11 mouse cellular contexts compared by ENCODE assay signal in genomic region chr4:32246801-32247200, GRCm38 (mm10). TPM values are rescaled to one million over a fixed set of nuclear protein-coding genes. Genes with fewer than 3 reads are reported as not detected.
DNase-seq lines count a peak whose midpoint lies in the region; ATAC-seq and TF ChIP-seq lines count a peak whose summit lies in the region.
"Had no signal": no experiment of that assay in that cellular context is flagged by ENCODE, and none has a peak within 500 bp of the region (broad histone marks: within the 10 kb centered on the region; RNA-seq: fewer than 3 reads in every experiment).

No protein-coding gene starts in this region.

- H3K9me3 ChIP-seq in midbrain, embryonic 10.5 days (replicated peaks), result no peaks in the 10 kb centered on the region
- H3K9me3 ChIP-seq in midbrain, postnatal 0 days (ENCODE audit: low read length), result no peaks in the 10 kb centered on the region
- H3K9me3 ChIP-seq: hindbrain, embryonic 12.5 days; limb, embryonic 15.5 days had no signal

- WGBS in midbrain, embryonic 10.5 days, result 24% methylated on average over 7 of the region's 7 CpGs
- WGBS in midbrain, postnatal 0 days, result 19% methylated on average over 7 of the region's 7 CpGs
- WGBS in kidney, adult 2 months, result 26% methylated on average over 7 of the region's 7 CpGs

- H3K27ac ChIP-seq in midbrain, embryonic 10.5 days (replicated peaks), result no peak overlapping the region
- no peak overlapping the region for H3K27ac ChIP-seq in midbrain, postnatal 0 days (ENCODE audit: low read depth, low read length)
- H3K27ac ChIP-seq in kidney, adult 2 months (ENCODE audit: insufficient read depth, low read depth, low read length), result no peak overlapping the region
- H3K27ac ChIP-seq: hindbrain, embryonic 12.5 days; limb, embryonic 15.5 days had no signal

- peaks cover 91% of the 10 kb centered on the region for H3K4me1 ChIP-seq in midbrain, embryonic 10.5 days
- peaks cover 26% of the 10 kb centered on the region for H3K4me1 ChIP-seq in midbrain, postnatal 0 days (ENCODE audit: insufficient read depth, low read length)
- H3K4me1 ChIP-seq in kidney, adult 2 months (ENCODE audit: control insufficient read depth, insufficient read depth, low read length), result peaks cover 19% of the 10 kb centered on the region

- no peak overlapping the region for H3K4me3 ChIP-seq in midbrain, embryonic 10.5 days
- H3K4me3 ChIP-seq in midbrain, postnatal 0 days (ENCODE audit: low read depth, low read length), result no peak overlapping the region
- H3K4me3 ChIP-seq in kidney, adult 2 months (ENCODE audit: insufficient read depth, low read depth, low read length), result no peak overlapping the region
- H3K4me3 ChIP-seq: hindbrain, embryonic 12.5 days; limb, embryonic 15.5 days had no signal

- peak; percentile 52 to 56 for DNase-seq in cerebellum, postnatal 10 days
- DNase-seq in cerebellum, adult 9-10 months, result no peak
- peak; percentile 25 for DNase-seq in midbrain, embryonic 10.5 days (ENCODE audit: low spot score)
- no peak for DNase-seq in midbrain, postnatal 0 days (ENCODE audit: low spot score)
- DNase-seq in kidney, adult 2 months, result peak; percentile 93
- DNase-seq in lung, postnatal 36 days, result peak; percentile 94
- DNase-seq in frontal cortex, postnatal 10 days (ENCODE audit: low spot score in 2 of 2), result no peak
- DNase-seq in spleen, postnatal 36 days (ENCODE audit: low spot score in 2 of 2), result no peak
- DNase-seq: cerebellum, postnatal 36 days had no signal

- peaks cover 6% of the 10 kb centered on the region for H3K27me3 ChIP-seq in midbrain, embryonic 10.5 days (ENCODE audit: low read depth, poor library complexity, severe bottlenecking)
- H3K27me3 ChIP-seq in midbrain, postnatal 0 days (ENCODE audit: insufficient read depth, low read length), result no peaks in the 10 kb centered on the region
- no peaks in the 10 kb centered on the region for H3K27me3 ChIP-seq in kidney, adult 2 months (replicated peaks; ENCODE audit: control insufficient read depth, insufficient read depth, low read length)
- H3K27me3 ChIP-seq: hindbrain, embryonic 12.5 days; limb, embryonic 15.5 days had no signal

- H3K9ac ChIP-seq in midbrain, postnatal 0 days (replicated peaks; ENCODE audit: low read length, poor library complexity, severe bottlenecking), result no peak overlapping the region
- H3K9ac ChIP-seq: hindbrain, embryonic 12.5 days; limb, embryonic 15.5 days had no signal

- peaks cover 10% of the 10 kb centered on the region for H3K36me3 ChIP-seq in midbrain, embryonic 10.5 days
- no peaks in the 10 kb centered on the region for H3K36me3 ChIP-seq in midbrain, postnatal 0 days (ENCODE audit: insufficient read depth, low read length)
- H3K36me3 ChIP-seq in kidney, adult 2 months (ENCODE audit: control insufficient read depth, insufficient read depth, low read length), result no peaks in the 10 kb centered on the region
- H3K36me3 ChIP-seq: hindbrain, embryonic 12.5 days; limb, embryonic 15.5 days had no signal

- TF ChIP-seq POLR2A in kidney, adult 2 months (IDR thresholded peaks at IDR 0.05; ENCODE audit: low read depth, low read length), result no peak

- ATAC-seq in midbrain, postnatal 0 days (ENCODE audit: low FRiP score), result no peak

- no peak overlapping the region for H3K4me2 ChIP-seq in midbrain, postnatal 0 days (ENCODE audit: low read depth, low read length, poor library complexity, severe bottlenecking)
- H3K4me2 ChIP-seq: hindbrain, embryonic 12.5 days; limb, embryonic 15.5 days had no signal

- no peak for TF ChIP-seq CTCF in midbrain, postnatal 0 days (IDR thresholded peaks at IDR 0.05)
- TF ChIP-seq CTCF in kidney, adult 2 months (conservative IDR thresholded peaks at IDR 0.05; ENCODE audit: insufficient read depth, insufficient read length, low read depth, low read length), result no peak

RNA-seq across cellular contexts. Expression of gene Bach2, which starts 8.2 kb away (rescaled TPM):
- polyA plus RNA-seq in midbrain, embryonic 10.5 days (2016; fragmentation: Nextera tagmentation; extraction: Ambion mirVana), result 7.7 and 10.0 TPM in 2 replicates
- total RNA-seq in midbrain, postnatal 0 days (2014; rRNA removed), result 15.9 and 16.0 TPM in 2 replicates
- polyA plus RNA-seq in midbrain, postnatal 0 days (2015; fragmentation: Nextera tagmentation; extraction: Ambion mirVana), result 11.0 and 11.7 TPM in 2 replicates
- polyA plus RNA-seq in kidney, adult 2 months (2012; rRNA removed), result 1.9 and 2.5 TPM in 2 replicates

Comparison
In these comparisons a context has a peak if more than half of its experiments do, and no peak if none do; other contexts are left out.
1. DNase-seq: peak in cerebellum, postnatal 10 days (2 of 2), midbrain, embryonic 10.5 days (single experiment), kidney, adult 2 months (single experiment) and lung, postnatal 36 days (single experiment); none in cerebellum, adult 9-10 months (single experiment), midbrain, postnatal 0 days (single experiment), frontal cortex, postnatal 10 days (0 of 2) and spleen, postnatal 36 days (0 of 2).